Mouse (Mus musculus) ovary, postnatal 10 days (tissue): Measurements from ENCODE around the gene Shd.
"Not testable (repeated sequence)": the region's sequence is repeated elsewhere in the genome, so short reads cannot be mapped to it uniquely, and the experiment has no call there.

Source experiments
- DNase-seq: peaks from one replicate; pipeline ENCODE4 v3.0.0; 2022; ENCODE audit warnings: low spot score

Shd gene

DNA sequence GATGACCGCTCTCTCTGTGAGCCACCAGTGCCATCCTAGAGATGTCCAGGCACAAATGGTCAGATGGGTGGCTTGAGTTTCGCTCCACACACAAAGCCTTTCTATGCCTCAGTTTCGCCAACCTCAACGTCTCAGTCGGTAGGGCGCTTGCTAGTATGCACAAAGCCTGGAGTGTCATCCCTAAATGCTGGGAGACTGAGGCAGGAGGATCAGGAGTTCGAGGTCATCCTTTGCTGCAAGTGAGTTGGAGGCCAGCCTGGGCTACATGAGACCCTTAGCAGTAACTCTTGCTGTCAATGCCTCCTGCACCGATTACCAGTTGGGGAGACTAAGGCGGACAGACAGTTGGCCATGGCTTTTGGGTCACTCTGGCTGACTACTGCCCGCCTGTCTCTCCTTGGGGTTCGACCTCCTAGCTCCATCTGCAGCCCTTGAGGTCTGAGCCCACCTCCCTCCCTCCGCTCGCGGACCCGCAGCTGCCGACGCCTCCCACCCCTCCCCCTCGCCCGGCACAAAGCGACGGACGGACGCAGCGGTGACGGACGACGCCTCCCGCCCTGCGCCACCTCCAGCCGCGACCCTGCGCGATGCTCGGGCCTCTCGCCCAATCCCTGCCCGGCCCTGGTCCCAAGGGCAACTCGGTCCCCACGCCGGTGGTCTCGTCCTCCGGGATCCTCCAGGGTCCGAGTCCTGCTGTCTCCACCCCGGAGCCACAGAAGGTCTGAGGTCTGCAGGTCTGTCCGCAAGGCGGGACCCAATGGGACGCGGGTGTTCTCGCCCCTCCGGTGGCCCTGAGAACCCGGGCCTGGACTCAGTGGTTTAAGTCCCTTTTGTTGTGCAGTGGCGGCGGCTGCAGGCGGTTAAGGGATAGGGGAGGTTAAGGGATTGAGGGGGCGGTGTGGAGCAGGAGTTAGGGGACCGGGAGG lies at the start of gene Shd:
TSS of gene Shd (plus strand) at position 502 of the 926 bp plus-strand sequence.
- DNase-seq = no peak

DNA sequence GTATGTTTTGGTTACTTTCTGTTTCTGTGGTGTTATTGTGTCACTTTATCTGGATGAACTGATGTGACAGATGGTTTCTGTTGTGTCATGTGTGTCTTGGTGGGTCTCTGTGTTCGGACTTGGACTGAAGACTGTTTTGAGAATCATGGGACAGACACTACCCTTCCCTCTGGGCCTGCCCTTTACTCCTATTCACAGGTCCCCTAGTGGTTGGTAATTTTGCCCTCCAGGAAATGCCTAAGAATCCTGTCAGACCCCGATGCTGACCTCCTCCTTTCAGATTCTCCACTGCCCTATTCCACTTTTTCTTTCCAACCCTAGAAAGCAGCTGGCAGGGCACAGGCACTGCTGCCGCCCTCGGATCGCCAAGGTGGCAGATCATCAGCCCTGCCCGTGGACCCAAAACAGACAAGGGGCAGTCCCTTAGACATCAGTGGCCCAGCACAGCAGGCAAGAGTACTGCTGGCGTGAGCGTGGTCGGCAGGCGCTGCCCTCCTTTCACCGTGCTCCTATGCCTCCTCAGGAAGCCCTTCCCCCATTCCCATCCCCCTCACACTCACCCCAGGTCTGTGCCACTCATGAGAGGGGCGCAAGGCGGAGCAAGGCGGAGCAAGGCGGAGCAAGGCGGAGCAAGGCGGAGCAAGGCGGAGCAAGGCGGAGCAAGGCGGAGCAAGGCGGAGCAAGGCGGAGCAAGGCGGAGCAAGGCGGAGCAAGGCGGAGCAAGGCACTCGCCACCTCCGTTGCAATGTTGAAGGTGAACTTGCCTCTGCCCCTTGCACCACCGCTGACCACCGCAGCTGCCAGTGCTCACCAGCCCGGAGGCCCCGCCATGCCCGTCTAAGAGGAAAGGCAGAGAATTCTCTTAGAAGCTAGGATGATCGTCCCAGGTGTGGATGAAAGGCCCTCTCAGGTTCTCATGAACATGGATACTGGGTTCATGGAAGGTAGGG lies 38.4 kb upstream of the Shd start:
- peak; percentile 36 for DNase-seq

DNA sequence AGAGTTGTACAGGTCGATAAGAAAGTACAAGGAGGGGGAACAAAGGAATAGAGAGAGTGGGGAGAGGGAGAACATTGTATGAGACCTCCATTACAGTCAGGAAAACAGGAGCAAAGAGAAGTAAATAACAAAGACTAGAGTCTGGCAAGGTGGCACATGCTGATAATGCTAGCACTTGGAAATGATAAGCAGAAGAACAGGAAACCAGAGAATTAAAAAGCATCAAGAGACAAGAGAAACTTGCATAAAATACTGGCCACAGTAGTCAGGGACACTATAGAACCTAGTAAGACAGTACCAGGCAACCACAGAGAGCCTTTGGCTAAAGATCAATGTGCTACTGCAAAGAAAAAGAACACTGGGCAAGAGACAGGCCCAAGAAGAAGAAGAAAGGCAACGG lies 37.6 kb upstream of the Shd start:
- no peak for DNase-seq

DNA sequence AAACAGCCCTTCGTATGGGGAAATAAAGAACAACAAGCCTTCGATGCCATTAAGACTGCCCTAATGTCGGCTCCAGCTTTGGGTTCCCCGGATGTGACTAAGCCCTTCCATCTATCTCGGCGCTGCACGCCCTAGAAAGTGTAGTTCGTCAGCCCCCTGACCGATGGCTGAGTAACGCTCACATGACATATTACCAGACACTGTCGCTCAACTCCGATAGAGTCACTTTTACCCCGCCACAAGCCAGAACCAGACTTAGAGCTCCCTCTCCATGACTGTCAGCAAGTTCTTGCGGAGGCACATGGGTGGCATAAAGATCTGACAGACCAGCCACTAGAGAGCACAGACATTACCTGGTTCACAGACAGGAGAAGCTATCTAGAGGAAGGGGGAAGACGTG lies 37.1 kb upstream of the Shd start:
- DNase-seq = no peak

DNA sequence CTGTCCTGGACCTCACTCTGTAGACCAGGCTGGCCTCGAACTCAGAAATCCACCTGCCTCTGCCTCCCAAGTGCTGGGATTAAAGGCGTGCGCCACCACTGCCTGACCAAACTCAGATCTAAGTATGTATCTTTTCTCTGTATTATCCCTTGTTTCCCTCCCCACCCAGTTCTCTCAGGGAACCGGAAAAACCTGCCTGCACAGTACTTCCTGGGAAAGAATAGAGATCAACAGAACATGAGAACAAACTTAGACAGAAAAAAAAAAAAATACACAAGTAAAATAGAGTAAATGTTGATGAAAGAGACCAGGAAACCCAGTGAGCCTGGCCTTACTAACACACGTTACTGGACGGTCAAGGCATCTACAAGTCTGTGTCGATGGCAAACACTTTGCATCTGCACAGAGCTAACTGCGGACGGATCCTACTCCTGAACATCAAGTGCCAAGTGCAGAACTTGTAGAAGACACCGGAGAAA lies 25.8 kb upstream of the Shd start:
- not testable (repeated sequence) for DNase-seq

DNA sequence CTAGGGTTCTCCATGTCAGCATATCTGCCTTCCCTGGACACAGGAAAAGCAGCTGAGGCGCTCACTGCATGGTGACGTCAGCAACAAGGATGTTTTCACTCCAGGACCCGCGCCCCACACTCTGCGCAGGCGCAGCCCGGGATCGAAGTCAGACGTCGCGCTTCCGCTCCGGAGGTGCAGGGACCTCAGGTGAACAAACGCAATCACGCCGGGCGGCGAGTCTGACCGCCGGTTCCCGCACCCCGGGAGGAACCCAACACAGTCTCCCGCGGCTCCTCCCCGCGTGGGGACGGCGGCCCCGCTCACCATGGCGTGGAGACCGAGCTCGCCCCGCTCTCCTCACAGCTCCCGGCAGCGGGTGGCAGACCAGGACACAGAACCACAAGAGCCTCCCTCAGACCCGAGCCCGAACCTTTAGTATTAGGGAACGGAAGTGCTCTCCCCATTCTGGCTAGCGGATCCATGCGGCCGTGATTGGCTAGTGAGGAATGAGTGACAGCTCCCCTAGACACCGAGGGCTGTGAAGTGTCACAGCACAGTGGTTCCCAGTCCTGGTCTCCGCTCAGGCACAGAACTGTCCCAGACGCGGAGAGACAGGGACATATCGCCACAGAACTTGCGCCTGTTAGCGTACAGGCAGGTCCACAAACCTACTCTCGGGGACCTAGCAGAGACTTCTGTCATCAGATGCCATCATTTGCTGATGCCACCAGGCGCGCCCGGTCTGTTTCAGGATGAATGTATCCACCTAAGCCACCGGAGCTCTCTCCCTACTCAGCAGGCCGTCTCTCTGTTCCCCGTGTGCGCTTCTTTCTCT lies 25.2 kb upstream of the Shd start:
- peak; percentile 76 for DNase-seq

DNA sequence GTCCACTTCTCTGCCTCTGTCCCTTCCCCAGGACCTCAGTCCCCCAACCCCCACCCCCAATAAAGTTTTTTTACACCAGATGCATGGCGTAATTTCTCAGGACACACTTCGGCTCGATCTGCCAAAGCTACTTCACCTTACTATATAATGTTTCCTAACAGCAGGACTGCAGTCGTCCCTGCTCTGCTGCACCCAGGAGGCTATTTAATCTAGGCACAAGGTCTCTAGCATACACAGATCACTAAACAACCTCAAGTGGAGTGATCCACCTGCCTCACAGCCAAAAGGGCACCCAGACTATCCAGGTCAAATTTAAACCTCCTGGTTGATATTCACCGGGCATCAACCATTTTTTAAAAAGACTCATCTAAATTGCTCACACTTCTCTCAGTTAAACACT lies 24.6 kb upstream of the Shd start:
- DNase-seq = no peak

DNA sequence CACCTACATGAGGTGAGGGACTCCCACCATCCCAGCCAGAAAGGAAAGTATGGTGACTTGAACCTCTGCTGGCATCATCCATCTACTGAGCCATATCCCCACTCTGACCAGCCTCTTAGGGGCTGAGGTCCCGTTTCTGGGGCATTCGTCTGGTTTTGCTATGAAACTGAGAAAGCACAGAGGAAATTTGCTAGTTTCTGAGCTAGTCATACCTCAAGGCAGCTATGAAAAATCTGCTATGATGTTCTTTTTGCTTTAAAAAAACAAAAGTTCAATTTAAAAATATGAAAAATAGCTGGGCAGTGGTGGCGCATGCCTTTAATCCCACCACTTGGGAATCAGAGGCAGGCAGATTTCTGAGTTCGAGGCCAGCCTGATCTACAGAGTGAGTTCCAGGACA lies 21.6 kb upstream of the Shd start:
- no peak for DNase-seq

DNA sequence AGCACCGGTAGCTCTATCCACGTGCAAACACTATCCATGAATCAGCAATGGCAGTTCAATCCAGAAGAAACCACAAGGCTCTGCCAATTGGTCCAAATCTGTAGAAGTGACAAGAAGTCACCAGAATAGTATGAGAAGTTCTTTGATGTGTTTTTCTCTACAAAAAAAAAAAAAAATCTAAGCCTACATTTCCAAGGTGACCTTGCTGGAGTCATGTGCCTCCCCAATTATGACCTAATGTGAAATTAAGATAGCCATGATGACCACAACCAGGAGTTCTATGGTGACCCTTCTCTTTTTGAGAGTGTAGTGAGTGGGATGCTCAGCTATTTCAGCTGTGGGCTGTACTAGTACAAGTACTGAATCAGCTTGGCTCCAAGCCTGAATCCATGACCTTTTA lies 20.9 kb upstream of the Shd start, which contains the start of gene Zfp119b:
TSS of gene Zfp119b (minus strand) at position 101 of the 400 bp plus-strand sequence.
- DNase-seq = no peak

DNA sequence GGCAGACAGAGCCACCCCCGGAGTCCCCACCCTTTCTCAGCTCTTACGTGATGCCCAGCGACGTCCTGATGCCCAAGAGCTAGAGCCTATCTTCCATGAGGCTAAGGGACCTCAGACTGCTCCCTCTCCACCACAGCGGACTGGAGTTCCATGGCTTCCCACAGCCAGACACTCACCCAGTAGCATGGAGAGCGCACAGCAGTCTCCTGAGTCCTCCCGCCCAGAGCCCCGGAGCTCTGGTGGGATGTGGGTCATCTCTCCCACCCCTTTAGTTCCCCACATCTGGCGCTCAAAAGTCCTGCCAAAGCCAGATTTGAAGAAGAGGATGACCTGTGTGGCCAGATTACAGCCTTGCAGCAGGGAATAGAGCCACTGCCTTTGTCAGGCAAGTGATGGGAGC lies 19.7 kb upstream of the Shd start:
- DNase-seq = no peak

DNA sequence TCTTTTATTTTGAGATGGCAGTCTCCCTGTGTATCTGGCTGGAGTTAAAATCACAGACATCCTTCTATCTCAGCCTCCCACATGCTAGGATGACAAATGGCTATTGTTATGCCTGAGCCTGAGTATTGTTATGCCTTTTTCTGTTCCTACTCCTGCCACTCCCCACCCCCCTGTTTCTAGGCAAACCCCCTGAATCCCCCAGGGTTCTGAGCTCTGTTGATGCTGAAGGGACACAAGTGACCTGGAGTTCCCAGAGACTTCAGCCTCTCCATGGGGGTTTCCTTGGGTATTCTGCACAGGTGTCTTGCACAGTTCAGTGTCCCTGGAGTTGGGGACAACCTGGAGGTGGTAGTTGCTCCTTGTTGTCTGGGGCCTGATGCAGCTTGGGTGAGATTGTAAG lies 18.2 kb upstream of the Shd start:
- DNase-seq = no peak

DNA sequence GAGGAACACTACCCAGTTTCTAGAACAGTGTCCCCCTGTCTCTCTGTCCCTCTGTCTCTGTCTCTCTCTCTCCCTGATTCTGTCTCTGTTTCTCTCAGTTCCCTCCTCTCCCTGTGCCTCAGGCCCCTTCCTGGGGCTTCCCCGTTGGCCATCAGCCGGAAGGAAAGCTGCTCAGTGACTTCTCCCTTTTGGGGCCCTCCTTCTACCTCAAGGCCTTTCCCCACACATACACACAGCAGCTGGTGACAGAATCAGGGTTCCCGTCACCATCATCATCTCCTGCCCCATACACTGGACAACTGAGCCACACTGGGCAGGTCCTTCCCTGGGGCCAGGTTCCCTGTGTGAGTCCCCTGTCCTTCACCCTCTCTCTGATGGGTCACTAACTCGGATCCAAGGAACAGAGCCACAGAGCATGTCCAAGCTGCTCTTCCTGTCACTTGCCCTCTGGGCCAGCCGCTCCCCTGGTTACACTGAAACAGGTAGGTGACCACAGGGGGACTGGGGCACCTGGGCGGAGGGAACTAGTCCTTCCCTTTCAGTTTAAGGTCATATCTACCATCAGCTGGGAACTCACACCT lies 17.7 kb upstream of the Shd start, which contains the start of gene Ebi3:
TSS of gene Ebi3 (plus strand) at position 194 of the 581 bp plus-strand sequence.
- no peak for DNase-seq

DNA sequence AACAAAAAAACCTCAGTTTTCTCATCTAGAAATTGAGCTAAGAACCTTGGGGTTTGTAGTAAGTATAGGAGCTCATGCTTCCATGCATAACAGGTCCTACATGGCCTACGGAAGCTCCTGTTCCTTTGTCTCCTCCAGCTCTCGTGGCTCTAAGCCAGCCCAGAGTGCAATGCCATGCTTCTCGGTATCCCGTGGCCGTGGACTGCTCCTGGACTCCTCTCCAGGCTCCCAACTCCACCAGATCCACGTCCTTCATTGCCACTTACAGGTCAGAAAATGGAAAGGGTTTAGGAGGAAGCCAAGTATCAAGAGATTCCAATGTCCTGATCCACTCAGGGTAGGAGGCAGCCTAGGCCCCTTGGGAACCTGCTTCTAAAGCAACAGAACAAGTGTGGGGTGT lies 16.5 kb upstream of the Shd start:
- DNase-seq = no peak

DNA sequence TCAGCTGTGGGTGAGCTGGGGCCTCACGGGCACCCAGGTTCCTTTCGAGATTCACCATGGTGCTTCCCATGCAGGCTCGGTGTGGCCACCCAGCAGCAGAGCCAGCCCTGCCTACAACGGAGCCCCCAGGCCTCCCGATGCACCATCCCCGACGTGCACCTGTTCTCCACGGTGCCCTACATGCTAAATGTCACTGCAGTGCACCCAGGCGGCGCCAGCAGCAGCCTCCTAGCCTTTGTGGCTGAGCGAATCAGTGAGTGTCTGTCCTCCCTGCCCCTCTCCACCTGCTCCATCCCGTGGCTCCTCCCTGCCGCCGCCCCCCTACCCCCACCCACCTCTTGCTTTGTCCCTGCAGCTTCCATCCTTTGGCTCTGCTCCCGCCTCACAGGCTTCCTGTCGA lies 16.0 kb upstream of the Shd start:
- no peak for DNase-seq

DNA sequence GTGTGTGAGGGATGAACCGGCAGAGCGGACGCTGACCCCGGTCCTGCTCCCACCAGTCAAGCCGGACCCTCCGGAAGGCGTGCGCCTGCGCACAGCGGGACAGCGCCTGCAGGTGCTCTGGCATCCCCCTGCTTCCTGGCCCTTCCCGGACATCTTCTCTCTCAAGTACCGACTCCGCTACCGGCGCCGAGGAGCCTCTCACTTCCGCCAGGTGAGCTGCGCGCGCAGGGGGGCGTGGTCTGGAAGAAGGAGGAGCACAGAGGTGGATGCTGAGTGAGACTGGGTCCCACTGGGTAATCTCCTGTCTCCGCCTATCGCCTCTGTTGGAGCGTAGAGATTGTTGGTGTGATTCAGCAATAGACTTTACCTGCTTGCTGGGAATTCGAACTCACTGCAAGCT lies 14.1 kb upstream of the Shd start:
- DNase-seq = no peak

DNA sequence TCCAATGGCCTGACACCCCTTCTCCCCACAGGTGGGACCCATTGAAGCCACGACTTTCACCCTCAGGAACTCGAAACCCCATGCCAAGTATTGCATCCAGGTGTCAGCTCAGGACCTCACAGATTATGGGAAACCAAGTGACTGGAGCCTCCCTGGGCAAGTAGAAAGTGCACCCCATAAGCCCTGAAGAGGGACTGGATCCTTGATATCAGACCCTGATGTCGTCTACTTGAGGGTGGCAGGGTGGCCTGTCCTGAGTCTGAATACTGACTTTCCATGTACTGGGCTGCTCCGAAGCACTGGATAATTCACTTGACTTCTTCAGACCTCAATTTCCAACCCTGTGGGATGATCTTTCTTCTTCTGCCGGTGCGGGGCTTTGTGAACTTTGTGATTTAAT lies 13.7 kb upstream of the Shd start:
- no peak for DNase-seq

DNA sequence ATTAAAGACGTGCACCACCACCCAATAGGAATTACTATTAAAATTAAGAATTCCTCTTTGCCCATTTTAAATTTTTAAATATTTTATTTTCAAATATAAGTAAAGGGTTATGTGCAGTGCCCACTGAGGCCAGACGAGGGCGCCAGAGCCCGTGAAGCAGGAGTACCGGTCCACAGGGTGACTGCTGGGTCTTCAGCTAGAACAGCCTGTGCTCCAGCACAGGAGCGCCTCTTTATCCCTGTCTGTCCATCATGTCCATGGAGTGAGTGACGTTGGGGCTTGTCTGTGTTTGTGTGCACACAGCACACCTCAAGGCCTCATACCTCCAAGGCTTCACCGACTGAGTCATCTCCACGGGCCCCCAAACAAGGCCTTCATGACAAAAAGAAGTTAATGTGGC lies 13.1 kb upstream of the Shd start:
- no peak for DNase-seq

DNA sequence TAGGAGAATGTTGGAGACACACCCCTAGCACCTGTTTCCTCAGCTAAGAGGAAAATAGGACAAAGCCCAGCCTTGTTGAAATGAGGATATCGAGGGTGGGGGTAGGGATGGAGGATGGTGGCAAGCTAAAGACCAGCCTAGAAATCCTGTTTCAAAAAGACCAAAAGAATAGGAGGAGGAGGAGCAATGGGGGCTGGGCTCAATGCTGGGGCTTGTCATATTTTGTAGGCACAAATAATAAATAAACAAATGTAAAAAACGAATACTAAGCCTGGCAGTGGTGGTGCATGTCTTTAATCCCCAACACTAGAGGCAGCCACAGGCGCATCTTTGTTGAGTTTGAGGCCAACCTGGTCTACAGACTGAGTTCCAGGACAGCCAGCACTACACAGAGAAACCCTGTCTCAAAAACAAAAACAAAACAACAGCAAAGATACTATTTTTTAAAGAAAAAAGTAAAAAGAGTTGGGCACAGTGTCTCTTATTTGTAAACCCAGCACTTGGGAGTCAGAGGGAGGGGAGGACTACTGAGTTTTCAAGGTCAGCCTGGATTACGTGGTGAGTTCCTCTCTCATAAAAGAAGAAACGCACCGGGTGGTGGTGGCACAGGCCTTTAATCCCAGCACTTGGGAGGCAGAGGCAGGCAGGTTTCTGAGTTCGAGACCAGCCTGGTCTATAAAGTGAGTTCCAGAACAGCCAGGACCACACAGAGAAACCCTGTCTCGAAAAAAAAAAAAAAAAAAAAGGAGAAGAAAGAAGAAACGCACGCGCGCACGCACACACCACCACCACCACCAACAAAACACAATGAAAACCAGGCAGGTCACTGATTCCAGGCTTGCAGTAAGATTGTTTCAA lies 12.3 kb upstream of the Shd start:
- no peak for DNase-seq

DNA sequence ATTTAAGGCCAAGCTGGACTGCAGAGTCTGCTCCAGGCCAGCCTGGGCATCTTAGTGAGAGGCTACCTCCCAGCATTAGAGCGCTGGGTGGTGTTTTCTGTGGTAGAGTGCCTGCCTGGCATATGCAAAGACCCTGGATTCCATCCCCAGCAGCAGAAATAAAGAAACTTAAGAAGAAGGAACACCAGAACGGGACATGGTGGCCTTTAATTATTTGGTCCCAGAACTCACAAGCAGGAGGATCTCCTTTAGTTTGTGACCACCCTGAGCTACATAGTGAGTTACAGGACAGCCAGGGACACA lies 11.7 kb upstream of the Shd start:
- DNase-seq = no peak

DNA sequence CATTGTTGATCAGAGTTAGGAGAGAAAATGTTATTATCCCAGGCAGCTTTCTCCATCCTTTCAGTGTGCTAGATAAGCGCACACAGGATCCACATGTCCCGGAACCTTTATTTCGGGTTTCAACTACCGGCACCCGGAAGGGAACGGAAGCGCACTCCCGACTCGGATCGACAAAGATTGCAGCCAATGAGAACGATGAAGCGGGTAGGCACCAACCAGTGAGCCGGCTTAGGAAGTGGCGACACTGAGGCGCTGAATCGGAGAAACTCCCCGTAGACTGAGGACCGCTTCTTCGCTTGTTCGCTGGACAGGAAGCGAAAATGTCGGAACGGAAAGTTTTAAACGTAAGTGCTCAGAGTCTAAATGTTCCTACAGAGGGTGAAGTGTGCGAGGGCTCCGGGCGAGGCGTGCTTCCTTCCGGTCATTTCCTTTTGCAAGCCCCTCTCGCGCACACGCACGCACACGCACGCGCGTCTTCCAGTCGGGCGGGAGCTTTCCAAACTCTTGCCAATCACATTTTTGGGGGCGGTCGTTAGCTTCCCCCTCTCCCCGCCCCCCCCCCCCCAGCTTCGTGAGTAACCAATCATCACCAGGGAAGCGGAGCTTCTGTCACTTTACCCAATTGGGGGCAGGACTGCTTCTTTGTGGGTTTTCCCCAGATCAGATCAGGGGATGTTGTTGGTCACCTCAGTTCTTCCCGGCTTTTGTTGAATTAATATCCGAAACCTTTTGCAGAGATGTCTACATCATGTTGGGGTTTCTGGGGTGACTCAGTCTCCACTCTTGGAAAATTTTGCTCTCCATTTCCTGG lies 11.1 kb upstream of the Shd start, which contains the start of gene Yju2:
TSS of gene Yju2 (plus strand) at position 182 of the 811 bp plus-strand sequence.
- DNase-seq = peak; percentile 84
